Mouse (Mus musculus) midbrain, embryonic 13.5 days (tissue): ENCODE results near the gene Znrd1as. TPM values are rescaled to one million over a fixed set of nuclear protein-coding genes. Genes with fewer than 3 reads are reported as not detected.
"Not testable (repeated sequence)": the region's sequence is repeated elsewhere in the genome, so short reads cannot be mapped to it uniquely, and the experiment has no call there.

Source experiments
- ATAC-seq: fragments of 200-750 bp; cut with Nextera tagmentation; 2 replicates; pipeline ENCODE4 v1.8.0; 2017; ENCODE audit warnings: mild to moderate bottlenecking, moderate TSS enrichment, moderate library complexity
- H3K27ac ChIP-seq: fragments of 300-500 bp; sonication (generic); 2 replicates; pipeline ENCODE4 v1.5.1; 2015; ENCODE audit warnings: inconsistent platforms, mild to moderate bottlenecking, moderate library complexity
- H3K27me3 ChIP-seq: fragments of 300-500 bp; sonication (generic); 2 replicates; pipeline ENCODE4 v1.6.1; 2015; ENCODE audit warnings: mild to moderate bottlenecking, inconsistent platforms
- H3K36me3 ChIP-seq: fragments of 300-500 bp; sonication (generic); 2 replicates; pipeline ENCODE4 v1.6.1; 2015; ENCODE audit warnings: mild to moderate bottlenecking, inconsistent platforms
- H3K4me1 ChIP-seq: fragments of 300-500 bp; sonication (generic); replicated peaks from 2 replicates; pipeline ENCODE4 v1.6.1; 2015; ENCODE audit warnings: inconsistent platforms
- H3K4me2 ChIP-seq: fragments of 300-500 bp; sonication (generic); replicated peaks from 2 replicates; pipeline ENCODE4 v1.6.1; 2015; ENCODE audit warnings: moderate library complexity, mild to moderate bottlenecking, inconsistent platforms
- H3K4me3 ChIP-seq: fragments of 300-500 bp; sonication (generic); replicated peaks from 2 replicates; pipeline ENCODE4 v1.5.1; 2015; ENCODE audit warnings: mild to moderate bottlenecking, inconsistent platforms
- H3K9ac ChIP-seq: fragments of 300-500 bp; sonication (generic); replicated peaks from 2 replicates; pipeline ENCODE4 v1.6.1; 2015; ENCODE audit warnings: mild to moderate bottlenecking, inconsistent platforms
- H3K9me3 ChIP-seq: fragments of 300-500 bp; sonication (generic); 2 replicates; pipeline ENCODE4 v1.6.1; 2016; ENCODE audit warnings: mild to moderate bottlenecking, inconsistent platforms
- WGBS: fragments of 180-500 bp; shearing (Covaris S2); methylation state at CpG from one replicate; pipeline ENCODE4 v1.1.7; 2015; 5-methylcytosine and 5-hydroxymethylcytosine counted together
- polyA plus RNA-seq: library from polyadenylated mRNA; unstranded; fragments of >200 nt; fragmentation: Nextera tagmentation; extraction: Ambion mirVana; gene quantifications from 2 replicates; pipeline ENCODE4 v1.2.1, GENCODE M21; 2015

The Znrd1as gene
- polyA plus RNA-seq, 1 experiment from 2014 or later = 6.5 TPM

- Histone ChIP-seq H3K27me3 (peaks cover 31% of the 10 kb centered on the region), H3K9ac (no peak overlapping the region), H3K36me3 (no peaks in the 10 kb centered on the region), H3K4me2 (0 out of 2 replicates have a peak overlapping the region, but pooled peaks have one; percentile 23), H3K4me3 (no peak overlapping the region), H3K27ac (no peak overlapping the region), H3K4me1 (no peaks in the 10 kb centered on the region; the same call in 1 of the 2 replicates), H3K9me3 (no peaks in the 10 kb centered on the region)
- ATAC-seq = no peak
- WGBS = 6% methylated on average over 24 of the region's 24 CpGs
Observed at GRCm38 (mm10) chr17:36988475-36988874, 30.1 kb downstream of the Znrd1as start.

- H3K4me2 ChIP-seq = 0 out of 2 replicates have a peak within 1 kb of the TSS, but pooled peaks have one; percentile 23
- H3K27me3 ChIP-seq = peaks cover 31% of the 10 kb centered on the region
- H3K9ac ChIP-seq = no peak within 1 kb of the TSS
- no peaks in the 10 kb centered on the region for H3K9me3 ChIP-seq
- no peak within 1 kb of the TSS for H3K27ac ChIP-seq
- H3K36me3 ChIP-seq = no peaks in the 10 kb centered on the region
- WGBS = 21% methylated on average over 5 of the region's 5 CpGs
- H3K4me3 ChIP-seq = no peak within 1 kb of the TSS
- H3K4me1 ChIP-seq = no peaks in the 10 kb centered on the region; the same call in 1 of the 2 replicates
- ATAC-seq = no peak
Observed at GRCm38 (mm10) chr17:36989437-36989836, 31.0 kb downstream of the Znrd1as start, which contains the start of gene H2-M5. H2-M5 (minus strand) TSS chr17:36989537.

GRCm38 (mm10) chr17:36990630-36991029 lies 32.2 kb downstream of the Znrd1as start:
- H3K9me3 ChIP-seq, H3K9ac ChIP-seq, H3K27ac ChIP-seq, ATAC-seq, H3K4me3 ChIP-seq, H3K4me1 ChIP-seq, H3K36me3 ChIP-seq, H3K4me2 ChIP-seq: not testable (repeated sequence)
- peaks cover 31% of the 10 kb centered on the region for H3K27me3 ChIP-seq
- 93% methylated on average over 6 of the region's 6 CpGs for WGBS

- H3K9me3 ChIP-seq = no peaks in the 10 kb centered on the region
- 86% methylated on average over 3 of the region's 3 CpGs for WGBS
- H3K36me3 ChIP-seq = no peaks in the 10 kb centered on the region
Observed at GRCm38 (mm10) chr17:36992336-36993104, 34.1 kb downstream of the Znrd1as start.

GRCm38 (mm10) chr17:36993770-36994325 lies 35.5 kb downstream of the Znrd1as start:
- Histone ChIP-seq H3K4me1 (no peaks in the 10 kb centered on the region), H3K4me2 (no peak overlapping the region), H3K27me3 (peaks cover 10% of the 10 kb centered on the region), H3K9ac (no peak overlapping the region), H3K36me3 (no peaks in the 10 kb centered on the region), H3K27ac (no peak overlapping the region), H3K4me3 (no peak overlapping the region), H3K9me3 (no peaks in the 10 kb centered on the region)
- no peak for ATAC-seq
- WGBS = 85% methylated on average over 4 of the region's 4 CpGs

More at GRCm38 (mm10) chr17:36992336-36993104, 34.1 kb downstream of the Znrd1as start:
- H3K4me3 ChIP-seq = no peak overlapping the region
- H3K27ac ChIP-seq = no peak overlapping the region
- H3K4me1 ChIP-seq = no peaks in the 10 kb centered on the region; the same call in 1 of the 2 replicates
- H3K9ac ChIP-seq = no peak overlapping the region
- no peak for ATAC-seq
- no peak overlapping the region for H3K4me2 ChIP-seq
- H3K27me3 ChIP-seq = peaks cover 24% of the 10 kb centered on the region

GRCm38 (mm10) chr17:36994528-36994927 lies 36.1 kb downstream of the Znrd1as start:
- Histone ChIP-seq H3K4me2 (no peak overlapping the region), H3K4me3 (no peak overlapping the region), H3K27ac (no peak overlapping the region), H3K9ac (no peak overlapping the region), H3K36me3 (no peaks in the 10 kb centered on the region), H3K27me3 (peaks cover 3% of the 10 kb centered on the region), H3K9me3 (no peaks in the 10 kb centered on the region), H3K4me1 (no peaks in the 10 kb centered on the region)
- no peak for ATAC-seq
- 96% methylated on average over 2 of the region's 2 CpGs for WGBS

- Histone ChIP-seq H3K27me3 (no peaks in the 10 kb centered on the region), H3K4me2 (no peak overlapping the region), H3K9ac (no peak overlapping the region), H3K4me3 (no peak overlapping the region), H3K9me3 (no peaks in the 10 kb centered on the region), H3K27ac (no peak overlapping the region), H3K4me1 (no peaks in the 10 kb centered on the region), H3K36me3 (no peaks in the 10 kb centered on the region)
- WGBS = 37% methylated on average over 3 of the region's 3 CpGs
- no peak for ATAC-seq
Observed at GRCm38 (mm10) chr17:36995448-36995847, 37.1 kb downstream of the Znrd1as start.

- peak; percentile 53 for ATAC-seq
- no peaks in the 10 kb centered on the region for H3K4me1 ChIP-seq
- H3K27me3 ChIP-seq = no peaks in the 10 kb centered on the region
- H3K9ac ChIP-seq = no peak overlapping the region
- H3K4me3 ChIP-seq = no peak overlapping the region
- no peaks in the 10 kb centered on the region for H3K9me3 ChIP-seq
- H3K27ac ChIP-seq = no peak overlapping the region
- H3K4me2 ChIP-seq = no peak overlapping the region
- no peaks in the 10 kb centered on the region for H3K36me3 ChIP-seq
- 29% methylated on average over 7 of the region's 7 CpGs for WGBS
Observed at GRCm38 (mm10) chr17:36997033-36997735, 38.8 kb downstream of the Znrd1as start.

- Histone ChIP-seq H3K9me3 (no peaks in the 10 kb centered on the region), H3K27me3 (no peaks in the 10 kb centered on the region), H3K9ac (no peak overlapping the region), H3K4me2 (no peak overlapping the region), H3K4me1 (no peaks in the 10 kb centered on the region; the same call in 1 of the 2 replicates), H3K36me3 (no peaks in the 10 kb centered on the region), H3K4me3 (no peak overlapping the region), H3K27ac (no peak overlapping the region)
- WGBS = 83% methylated on average over 2 of the region's 2 CpGs
- ATAC-seq = no peak
Observed at GRCm38 (mm10) chr17:36998477-36998876, 40.1 kb downstream of the Znrd1as start.

- Histone ChIP-seq H3K27me3 (no peaks in the 10 kb centered on the region), H3K9me3 (no peaks in the 10 kb centered on the region), H3K36me3 (peaks cover 15% of the 10 kb centered on the region), H3K27ac (peak within 1 kb of the TSS; percentile 96; the same call in 1 of the 2 replicates), H3K9ac (no peak within 1 kb of the TSS), H3K4me3 (peak within 1 kb of the TSS; percentile 84), H3K4me2 (peak within 1 kb of the TSS; percentile 66), H3K4me1 (peaks cover 19% of the 10 kb centered on the region)
- no peak for ATAC-seq
- WGBS = 97% methylated on average over 7 of the region's 7 CpGs
Observed at GRCm38 (mm10) chr17:37000863-37001262, 42.5 kb downstream of the Znrd1as start, which contains the start of gene Zfp57. Zfp57 (plus strand) TSS chr17:37001163.

GRCm38 (mm10) chr17:37002364-37003330 lies 44.3 kb downstream of the Znrd1as start:
- H3K4me1 ChIP-seq = peaks cover 19% of the 10 kb centered on the region
- H3K36me3 ChIP-seq = peaks cover 32% of the 10 kb centered on the region
- H3K4me3 ChIP-seq = peak overlapping the region; percentile 84
- H3K4me2 ChIP-seq = peak overlapping the region; percentile 66
- under 1% methylated on average over 49 of the region's 49 CpGs for WGBS
- peak; percentile 87 for ATAC-seq
- no peaks in the 10 kb centered on the region for H3K27me3 ChIP-seq
- H3K9me3 ChIP-seq = no peaks in the 10 kb centered on the region
- peak overlapping the region; percentile 96 for H3K9ac ChIP-seq
- peak overlapping the region; percentile 96 for H3K27ac ChIP-seq
